Mouse (Mus musculus) spleen, adult 18-20 months (tissue): ENCODE data around the gene Gm45799.

Experiments
- DNase-seq, 2 experiments: peaks; one replicate each; pipeline ENCODE4 v3.0.0; 2022; ENCODE audit warnings: mixed read lengths in 2 of 2

Gm45799 gene

DNA sequence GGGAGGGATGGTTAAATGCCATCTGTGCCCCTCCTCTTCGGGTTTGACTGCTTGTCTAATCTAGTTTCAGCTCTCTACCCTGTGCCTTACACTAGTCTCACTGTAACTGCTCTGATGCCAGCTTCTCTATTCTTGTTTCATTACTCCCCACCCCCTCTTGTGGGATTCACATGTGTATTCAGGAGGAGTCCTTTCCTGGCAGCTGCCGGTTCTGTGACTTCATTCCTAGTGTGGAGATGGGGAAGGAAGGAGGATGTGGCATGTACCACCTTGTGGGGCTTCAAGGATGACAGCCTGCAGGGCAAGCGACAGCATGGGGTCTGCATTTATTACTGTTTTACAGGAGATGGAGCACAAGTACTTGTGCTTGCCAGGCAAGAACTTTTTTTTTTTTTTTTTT, 1.6 kb downstream of the Gm45799 start:
- DNase-seq: no peak

DNA sequence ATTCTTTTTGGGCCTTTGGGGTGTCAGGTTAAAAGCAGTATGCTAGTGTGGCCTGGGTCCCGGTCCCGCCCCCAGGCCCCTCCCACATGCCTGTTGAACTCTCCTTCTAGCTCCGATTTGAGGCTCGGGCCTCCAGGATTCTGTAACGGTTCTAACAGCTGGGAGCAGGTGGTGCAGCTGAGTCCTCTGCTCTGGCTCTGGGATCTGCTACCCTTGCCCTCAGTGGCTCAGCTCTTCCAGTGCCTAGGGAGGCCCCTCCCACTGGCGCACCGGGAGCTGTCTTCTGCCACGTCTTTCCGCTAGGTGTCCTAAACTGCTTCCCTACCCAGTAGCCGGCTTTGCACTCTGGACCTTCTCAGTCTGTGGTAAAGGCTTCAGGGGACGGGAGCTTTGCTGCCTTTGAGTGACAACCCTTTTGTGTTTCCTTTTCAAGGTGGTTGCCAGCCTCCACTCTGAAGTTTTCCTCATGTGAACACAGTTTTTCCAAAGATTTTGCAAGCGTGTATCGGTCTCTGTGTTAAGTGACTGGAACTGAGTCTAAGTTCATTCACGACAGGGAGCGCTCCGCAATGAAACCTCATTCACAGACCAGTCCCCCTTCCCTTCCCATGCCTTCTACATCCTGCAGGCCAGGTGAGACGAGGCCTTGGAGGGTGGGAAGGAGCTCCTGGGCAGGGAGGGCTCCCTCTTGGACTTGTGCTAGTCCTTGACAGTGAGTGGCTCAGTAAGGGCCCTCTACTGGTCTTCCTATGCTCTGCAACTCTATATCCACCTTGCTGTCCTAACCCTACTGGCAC, 10.5 kb downstream of the Gm45799 start, which contains the start of gene Dnhd1:
Gene Dnhd1 (plus strand): TSS at position 189 of the 797 bp plus-strand sequence.
- peak; percentile 29 to 53 for DNase-seq

DNA sequence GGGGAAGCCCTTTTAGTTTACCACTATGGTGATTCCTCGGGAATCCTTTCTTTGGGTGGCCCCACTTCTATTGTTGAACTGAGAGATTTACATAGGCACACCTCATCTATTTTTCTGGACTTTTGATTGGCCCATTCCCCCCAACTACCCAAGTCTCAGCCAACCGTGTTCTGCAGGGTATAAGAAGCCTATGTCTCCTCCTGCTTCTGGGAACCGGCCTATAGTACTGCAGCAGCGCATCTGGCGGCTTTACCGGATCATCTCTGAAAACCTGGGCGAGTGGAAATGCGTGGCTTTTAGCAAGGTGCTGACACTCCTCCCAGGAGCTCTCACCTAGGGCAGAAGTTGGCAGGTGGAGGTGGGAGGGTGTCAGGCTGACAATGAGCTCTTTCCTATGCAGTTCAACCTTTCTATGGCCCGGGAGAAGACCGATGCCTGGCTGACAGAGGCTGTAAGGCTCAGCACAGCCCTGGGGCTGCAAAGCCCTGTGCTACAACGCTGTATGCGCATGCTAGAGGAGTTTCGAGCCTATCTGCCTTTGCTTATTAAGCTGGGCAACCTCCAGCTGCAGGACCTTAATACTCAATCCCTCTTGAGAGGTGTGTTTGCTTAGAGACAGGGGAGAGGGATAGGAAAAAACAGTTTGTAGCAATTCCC, 45.3 kb downstream of the Gm45799 start:
- no peak for DNase-seq

DNA sequence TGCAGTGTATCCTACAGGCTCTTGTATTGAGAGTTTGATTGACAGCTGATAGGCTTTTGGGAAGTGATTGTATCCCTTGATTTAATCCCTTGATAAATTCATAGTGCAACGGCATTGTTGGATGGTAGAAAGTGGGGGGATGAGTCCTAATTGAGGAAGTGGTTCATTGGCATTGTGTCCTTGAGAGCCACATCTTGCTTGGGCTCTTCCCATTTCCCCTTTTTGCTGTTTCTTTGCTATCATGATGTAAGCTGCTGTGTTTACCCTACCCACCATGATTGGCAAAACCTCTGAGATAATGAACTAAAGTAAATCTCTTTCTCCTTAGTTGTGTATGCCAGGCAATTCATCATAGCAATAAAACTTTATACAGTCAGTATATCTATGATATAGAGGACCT, 50.5 kb downstream of the Gm45799 start:
- no peak for DNase-seq

DNA sequence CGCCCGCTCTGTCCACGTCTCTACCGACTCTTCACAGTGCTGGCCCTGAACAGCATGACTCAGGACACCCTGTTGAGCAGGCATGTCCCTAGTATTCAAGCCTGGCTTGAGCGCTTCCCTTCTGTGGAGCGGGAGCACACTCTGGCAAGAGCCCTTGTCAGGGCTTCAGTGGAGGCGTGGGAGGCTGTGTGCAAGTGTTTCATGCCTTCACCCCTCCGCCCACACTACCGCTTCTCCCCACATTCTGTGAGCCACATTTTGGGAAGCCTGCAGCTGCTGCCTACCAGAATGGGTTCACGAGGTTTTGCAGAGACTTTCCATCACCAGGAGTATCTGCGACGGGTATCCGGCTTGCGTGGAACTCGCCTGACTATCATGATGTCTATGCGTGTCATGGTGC, 62.8 kb downstream of the Gm45799 start:
- no peak for DNase-seq

DNA sequence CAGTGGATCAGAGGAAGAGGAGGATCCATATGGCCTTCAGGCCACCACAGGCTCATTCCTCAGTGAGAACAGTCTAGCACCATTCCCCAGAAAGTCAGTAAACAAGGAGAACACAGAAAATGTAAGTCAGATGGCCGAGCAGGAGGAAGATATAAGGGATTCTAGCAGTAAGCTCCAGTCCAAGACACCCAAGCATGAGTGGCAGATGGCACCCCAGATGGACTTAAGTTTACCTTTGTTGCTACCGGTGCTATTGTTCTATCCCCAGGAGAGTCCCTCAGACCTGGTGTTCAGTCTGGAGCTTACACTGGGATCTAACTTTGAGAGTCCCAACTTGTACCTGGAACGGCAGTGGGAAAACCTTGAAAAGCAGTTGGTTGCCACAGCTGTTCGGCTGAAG, 63.5 kb downstream of the Gm45799 start:
- DNase-seq: no peak

DNA sequence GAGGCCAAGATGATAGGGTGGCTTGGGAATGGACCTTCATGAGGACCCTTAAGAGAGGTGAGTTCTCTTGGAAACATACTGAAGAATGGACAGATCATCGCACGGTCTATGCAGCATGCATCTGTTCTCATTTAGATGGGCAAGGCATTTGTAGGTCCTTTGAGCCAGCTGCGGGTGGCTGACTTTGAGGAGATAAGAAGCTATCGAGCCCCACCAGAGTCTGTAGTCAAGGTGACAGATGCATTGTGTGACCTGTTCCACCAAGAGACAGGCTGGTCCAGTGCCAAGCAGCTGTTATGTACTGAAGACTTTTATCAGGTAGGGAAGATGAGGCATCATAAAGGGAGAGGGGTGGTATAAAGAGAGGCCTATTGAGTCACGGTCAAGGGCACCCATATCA, 68.4 kb downstream of the Gm45799 start:
- no peak for DNase-seq

DNA sequence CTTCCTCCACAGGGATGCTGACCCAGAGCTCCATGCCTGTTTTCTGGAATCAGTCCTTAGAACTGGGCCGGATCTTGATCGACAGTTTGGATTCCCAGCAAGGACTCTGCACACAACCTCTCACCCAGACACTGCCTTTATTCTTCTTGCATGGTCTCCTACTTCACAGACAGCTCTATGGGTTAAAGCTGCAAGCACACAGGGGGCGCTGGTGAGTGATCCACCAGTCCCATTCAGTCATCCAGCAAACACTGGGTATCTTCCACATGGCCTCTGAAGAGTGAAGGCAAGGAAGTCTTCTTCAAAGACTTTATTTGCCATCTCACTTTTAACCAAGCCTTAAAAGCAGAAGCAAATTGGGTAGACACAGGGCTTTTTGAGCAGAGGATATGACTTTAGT, 75.0 kb downstream of the Gm45799 start:
- no peak for DNase-seq

DNA sequence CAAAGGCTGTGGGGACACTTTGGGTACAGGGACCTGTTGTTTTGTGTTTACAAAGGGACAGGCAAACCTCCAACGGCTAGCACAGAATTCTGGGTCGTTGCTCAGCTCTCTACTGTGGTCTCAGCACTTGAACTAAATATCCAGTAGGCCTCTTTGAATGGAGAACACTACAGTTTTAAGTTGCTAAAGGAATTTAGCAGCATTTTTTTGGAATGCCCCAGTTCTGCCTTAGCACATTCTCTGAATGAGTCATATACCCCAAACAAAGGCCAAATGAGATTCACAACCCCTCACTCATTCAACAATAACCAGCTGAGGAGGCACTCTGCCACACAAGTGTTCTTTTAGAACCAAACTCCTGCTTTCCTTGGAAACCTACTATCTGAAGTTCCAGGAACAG, 81.6 kb downstream of the Gm45799 start:
- DNase-seq: no peak

DNA sequence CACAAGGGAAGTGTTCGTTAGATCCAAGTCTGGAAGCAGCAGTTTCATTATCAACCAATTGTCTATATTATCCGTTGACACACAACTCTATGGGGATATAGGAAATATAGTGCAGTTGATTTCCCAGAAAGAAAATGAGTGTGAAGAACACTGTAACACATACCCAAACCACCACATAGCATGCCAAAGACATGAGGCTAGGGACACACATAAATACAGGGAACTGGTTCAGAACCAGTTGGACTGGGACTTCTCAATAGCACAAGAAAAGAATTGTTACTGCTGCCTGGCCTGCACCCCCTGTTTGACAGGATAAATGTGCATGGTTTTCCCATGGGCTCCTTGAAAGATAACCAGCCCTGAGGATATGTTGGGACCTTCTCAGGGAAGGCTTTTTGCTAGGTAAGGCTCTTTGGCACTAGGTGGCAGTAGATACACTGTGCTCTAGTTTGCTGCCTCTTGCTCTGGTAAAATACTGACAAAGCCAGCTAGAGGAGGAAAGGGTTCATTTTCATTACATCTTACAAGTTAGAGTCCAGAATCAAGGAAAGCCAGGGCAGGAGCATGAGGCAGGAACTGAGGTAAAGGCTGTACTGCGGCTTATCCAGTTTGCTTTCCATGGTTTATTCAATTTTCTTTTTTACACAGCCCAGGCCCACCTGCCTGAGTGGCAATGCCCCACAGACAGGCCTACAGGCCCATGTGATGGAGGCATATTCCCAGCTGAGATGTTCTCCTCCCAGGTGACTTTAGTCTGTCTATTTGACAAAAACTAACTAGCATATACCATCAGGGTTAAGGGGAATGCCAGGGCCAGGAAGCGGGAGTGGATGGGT, 86.0 kb downstream of the Gm45799 start:
- no peak for DNase-seq

DNA sequence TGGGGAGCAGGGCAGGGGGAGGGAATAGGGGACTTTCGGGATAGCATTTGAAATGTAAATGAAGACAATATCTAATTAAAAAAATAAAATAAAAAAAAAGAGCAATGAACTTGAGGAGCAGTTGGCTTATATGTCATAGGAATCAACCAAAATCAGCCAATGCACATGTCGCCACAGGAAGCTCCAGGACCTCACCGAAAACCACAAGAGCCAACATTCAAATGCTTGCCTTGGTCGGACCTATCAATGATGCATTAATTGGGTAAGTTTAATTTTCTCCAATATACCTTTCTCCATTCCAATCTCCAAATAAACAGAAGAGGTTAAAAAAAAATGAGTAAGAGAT, 86.6 kb downstream of the Gm45799 start:
- no peak for DNase-seq

DNA sequence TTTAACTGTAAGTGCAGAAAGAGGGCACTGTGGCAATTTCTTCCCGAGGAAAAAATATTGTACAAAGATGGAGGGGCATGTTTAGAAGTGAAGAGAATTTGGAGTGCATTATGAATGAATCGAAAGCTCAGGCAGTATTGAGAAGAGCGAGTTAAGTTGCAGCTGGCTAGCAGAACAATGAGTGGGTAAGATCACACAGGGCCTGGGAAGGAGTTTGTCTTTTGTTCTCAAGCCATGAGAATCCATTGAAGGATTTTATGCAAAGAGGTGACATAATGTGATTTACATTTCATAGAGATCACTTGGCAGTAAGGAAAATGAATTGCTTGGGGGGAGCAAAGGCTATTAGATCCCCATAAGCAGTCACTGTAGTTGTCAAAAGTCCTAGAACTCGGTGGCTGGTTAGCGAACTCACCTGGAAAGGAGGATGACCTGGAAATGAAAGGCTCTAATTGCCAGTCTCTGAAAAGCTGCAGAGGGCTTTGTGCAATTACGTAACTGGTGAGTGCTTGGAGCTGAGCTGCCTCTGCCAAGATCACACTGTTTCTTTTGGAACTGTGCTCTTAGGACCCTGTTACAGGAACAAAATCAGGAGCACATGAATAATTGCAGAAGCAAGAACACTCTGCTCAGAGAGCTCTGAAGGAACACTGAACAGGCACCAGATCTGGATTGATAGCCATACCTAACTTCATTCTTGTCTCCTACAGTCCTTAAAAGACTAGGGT, 88.5 kb downstream of the Gm45799 start:
- DNase-seq: no peak

DNA sequence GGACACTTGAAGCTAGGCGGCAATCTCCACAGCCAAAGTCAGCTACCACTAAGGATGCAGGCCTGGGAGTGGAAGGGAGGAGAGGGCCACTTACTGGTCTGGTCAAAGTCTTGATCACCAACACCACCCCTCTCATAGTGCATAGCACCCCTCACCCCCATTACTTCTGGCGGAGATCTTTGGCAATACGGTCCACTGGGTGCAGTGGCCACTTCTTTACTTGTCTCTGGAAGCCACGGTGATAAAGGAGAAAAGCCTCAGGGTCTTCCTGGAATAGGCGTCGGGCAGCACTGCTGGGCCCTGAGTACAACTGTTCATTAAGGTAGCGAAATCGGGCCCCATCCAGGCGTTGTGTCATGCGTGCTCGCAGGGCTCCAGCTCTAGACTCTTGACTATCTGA, 93.5 kb downstream of the Gm45799 start:
- DNase-seq: no peak
